Mouse (Mus musculus): Measurements from ENCODE around the gene Vac14.
"Not testable (repeated sequence)": the region's sequence is repeated elsewhere in the genome, so short reads cannot be mapped to it uniquely, and the experiment has no call there.

Vac14 gene

GRCm38 (mm10) chr8:110648577-110648976, 30.2 kb downstream of the Vac14 start:
- DNase-seq (ENCODE audit: low spot score in 2 of 2): no peak

- no peak for DNase-seq (ENCODE audit: low spot score in 2 of 2)
Observed at GRCm38 (mm10) chr8:110649286-110649685, 30.9 kb downstream of the Vac14 start.

- DNase-seq (ENCODE audit: low spot score in 2 of 2): no peak
Observed at GRCm38 (mm10) chr8:110650838-110651237, 32.5 kb downstream of the Vac14 start.

- no peak for DNase-seq (ENCODE audit: low spot score in 2 of 2)
Observed at GRCm38 (mm10) chr8:110651847-110652246, 33.5 kb downstream of the Vac14 start.

- no peak for DNase-seq (ENCODE audit: low spot score in 2 of 2)
Observed at GRCm38 (mm10) chr8:110654075-110655060, 36.0 kb downstream of the Vac14 start.

- DNase-seq (ENCODE audit: low spot score in 2 of 2): no peak
Observed at GRCm38 (mm10) chr8:110655827-110656226, 37.4 kb downstream of the Vac14 start.

- no peak for DNase-seq (ENCODE audit: low spot score in 2 of 2)
Observed at GRCm38 (mm10) chr8:110657661-110658060, 39.3 kb downstream of the Vac14 start.

GRCm38 (mm10) chr8:110660121-110660520, 41.7 kb downstream of the Vac14 start:
- no peak for DNase-seq (ENCODE audit: low spot score in 2 of 2)

GRCm38 (mm10) chr8:110662545-110662944, 44.2 kb downstream of the Vac14 start:
- DNase-seq (ENCODE audit: low spot score in 2 of 2): no peak

- no peak for DNase-seq (ENCODE audit: low spot score in 2 of 2)
Observed at GRCm38 (mm10) chr8:110663015-110663742, 44.8 kb downstream of the Vac14 start.

- DNase-seq (ENCODE audit: low spot score in 2 of 2): peak; percentile 55 to 78
Observed at GRCm38 (mm10) chr8:110664202-110664896, 46.0 kb downstream of the Vac14 start.

GRCm38 (mm10) chr8:110665000-110665399, 46.6 kb downstream of the Vac14 start:
- DNase-seq (ENCODE audit: low spot score in 2 of 2): no peak

GRCm38 (mm10) chr8:110667590-110668177, 49.3 kb downstream of the Vac14 start:
- DNase-seq (ENCODE audit: low spot score in 2 of 2): not testable (repeated sequence)

GRCm38 (mm10) chr8:110669932-110670628, 51.7 kb downstream of the Vac14 start:
- DNase-seq (ENCODE audit: low spot score in 2 of 2): no peak

- no peak for DNase-seq (ENCODE audit: low spot score in 2 of 2)
Observed at GRCm38 (mm10) chr8:110671309-110671708, 52.9 kb downstream of the Vac14 start.

GRCm38 (mm10) chr8:110672133-110672532, 53.7 kb downstream of the Vac14 start:
- no peak for DNase-seq (ENCODE audit: low spot score in 2 of 2)

GRCm38 (mm10) chr8:110673168-110673567, 54.8 kb downstream of the Vac14 start:
- DNase-seq (ENCODE audit: low spot score in 2 of 2): no peak

- DNase-seq (ENCODE audit: low spot score in 2 of 2): no peak
Observed at GRCm38 (mm10) chr8:110674589-110674988, 56.2 kb downstream of the Vac14 start.

GRCm38 (mm10) chr8:110676702-110677101, 58.3 kb downstream of the Vac14 start:
- no peak for DNase-seq (ENCODE audit: low spot score in 2 of 2)

- no peak for DNase-seq (ENCODE audit: low spot score in 2 of 2)
Observed at GRCm38 (mm10) chr8:110677174-110677660, 58.8 kb downstream of the Vac14 start.

- DNase-seq (ENCODE audit: low spot score in 2 of 2): no peak
Observed at GRCm38 (mm10) chr8:110678989-110679388, 60.6 kb downstream of the Vac14 start.

Data from cerebellum, postnatal 4 days (tissue).